Mouse (Mus musculus) ovary, postnatal 36 days (tissue): ENCODE measurements around the gene Hist1h3b.
A peak's percentile ranks its signal among the peaks of the same experiment; 100 is the strongest.

Experiments
- DNase-seq: peaks from one replicate; pipeline ENCODE4 v3.0.0; 2022; ENCODE audit warnings: low spot score, mixed read lengths

The Hist1h3b gene

GRCm38 (mm10) chr13:23738677-23739068 is 13.4 kb upstream of the Hist1h3b start, which contains the start of gene Hist1h1c:
Gene Hist1h1c, plus strand, starts transcription at chr13:23738808.
- DNase-seq: peak; percentile 90

- DNase-seq: peak; percentile 87
These were observed 12.8 kb upstream of the Hist1h3b start for GRCm38 (mm10) chr13:23739069-23739921.

DNA sequence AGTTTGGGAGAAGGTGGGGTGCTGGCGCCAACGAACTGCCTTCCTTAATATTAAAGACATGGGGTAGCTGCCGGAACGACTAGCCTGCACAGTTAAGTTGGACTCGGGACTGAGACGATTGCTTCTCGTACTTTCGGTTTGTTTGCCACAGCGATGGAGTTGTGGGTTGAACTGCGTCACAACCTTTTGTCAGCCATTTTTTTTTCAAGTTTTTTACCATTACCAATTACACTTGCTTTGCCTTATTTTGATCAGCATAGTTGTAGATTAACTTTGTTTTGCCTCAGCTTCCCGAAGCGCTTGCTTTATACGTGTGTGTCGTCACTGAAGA is 12.2 kb upstream of the Hist1h3b start:
- no peak for DNase-seq

DNA sequence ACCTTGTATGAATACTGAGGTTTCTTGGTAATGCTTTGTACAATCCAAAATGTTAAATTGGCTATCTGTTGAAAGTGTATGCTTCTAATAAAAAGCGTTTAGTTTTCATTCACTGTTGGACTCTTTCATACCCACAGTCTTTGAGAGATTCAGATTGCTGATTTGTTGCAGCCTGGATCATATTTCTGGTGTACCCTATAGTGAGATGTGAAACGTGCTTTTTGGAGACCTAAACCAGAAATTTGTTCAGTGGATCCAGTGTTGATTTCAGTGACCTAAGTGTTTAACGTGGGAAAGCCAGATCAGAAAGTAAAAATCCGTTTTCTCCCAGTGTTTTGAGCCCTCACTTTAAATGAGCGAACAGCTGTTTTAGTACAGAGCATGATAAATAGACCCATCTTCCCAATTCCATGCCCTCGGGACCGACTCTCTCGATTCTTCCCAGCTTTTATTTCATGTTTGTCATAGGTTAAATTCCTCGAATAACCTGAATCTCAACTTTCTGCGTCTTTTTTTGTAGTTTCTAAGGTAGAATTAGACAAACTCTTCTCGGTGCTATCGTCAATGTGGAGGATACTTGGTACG is 11.7 kb upstream of the Hist1h3b start:
- no peak for DNase-seq

GRCm38 (mm10) chr13:23740910-23741309 is 11.2 kb upstream of the Hist1h3b start:
- no peak for DNase-seq

GRCm38 (mm10) chr13:23742007-23742406 is 10.1 kb upstream of the Hist1h3b start:
- DNase-seq: no peak

- DNase-seq: no peak
These were observed 8.9 kb upstream of the Hist1h3b start for GRCm38 (mm10) chr13:23743215-23743614.

DNA sequence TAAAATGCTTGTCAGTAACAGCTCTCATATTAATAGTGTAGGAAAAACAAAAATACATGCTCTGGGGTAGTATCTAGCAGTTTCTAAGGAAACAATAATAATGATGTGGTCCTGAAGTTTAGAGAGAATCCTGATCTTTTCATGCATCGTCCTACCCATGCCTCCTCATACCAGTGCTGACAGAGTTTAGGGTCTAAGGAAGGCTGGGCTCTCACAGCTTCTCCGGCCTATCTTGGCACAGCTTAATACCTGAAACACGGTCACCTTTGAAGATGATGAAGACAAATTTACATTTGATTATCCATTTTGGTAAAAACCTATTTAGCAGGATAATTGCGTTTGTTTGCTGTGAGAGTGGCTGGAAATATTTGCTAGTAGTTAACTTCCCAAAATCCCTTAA is 8.1 kb upstream of the Hist1h3b start:
- no peak for DNase-seq

DNA sequence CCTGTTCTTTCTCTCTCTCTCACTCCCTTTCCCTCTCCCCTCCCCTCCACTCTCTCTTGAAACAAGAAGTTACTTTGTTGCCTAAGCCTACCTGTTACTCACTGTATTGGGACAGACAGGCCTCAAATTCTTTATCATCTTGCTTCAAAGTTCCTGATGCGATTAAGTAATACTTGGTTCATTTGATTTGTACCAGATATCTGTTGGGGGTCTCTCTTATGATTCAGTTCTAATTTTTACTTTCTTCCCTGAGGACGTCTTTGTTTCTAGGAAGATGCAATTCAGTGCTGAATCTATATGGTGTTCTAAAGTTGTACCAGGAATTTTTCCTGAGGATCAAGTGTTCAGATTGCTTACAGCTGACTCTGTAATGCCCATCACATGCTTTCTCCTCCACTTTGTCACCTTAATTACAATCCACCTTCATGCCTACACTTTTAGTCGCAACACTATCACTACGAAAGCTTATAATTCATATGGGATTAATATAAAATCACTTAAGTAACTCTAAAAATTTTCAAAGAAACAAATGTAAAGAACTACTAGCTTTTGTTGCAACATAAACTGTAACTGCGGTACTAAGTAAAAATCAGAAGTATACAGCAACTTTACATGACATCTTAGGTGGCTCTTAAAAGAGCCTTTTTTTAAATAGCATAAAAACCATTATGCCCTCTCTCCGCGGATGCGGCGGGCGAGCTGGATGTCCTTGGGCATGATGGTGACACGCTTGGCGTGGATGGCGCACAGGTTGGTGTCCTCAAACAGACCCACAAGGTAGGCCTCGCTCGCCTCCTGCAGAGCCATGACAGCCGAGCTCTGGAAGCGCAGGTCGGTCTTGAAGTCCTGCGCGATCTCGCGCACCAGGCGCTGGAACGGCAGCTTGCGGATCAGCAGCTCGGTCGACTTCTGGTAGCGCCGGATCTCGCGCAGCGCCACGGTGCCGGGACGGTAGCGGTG is 7.4 kb upstream of the Hist1h3b start:
- DNase-seq: no peak

GRCm38 (mm10) chr13:23745381-23746161 is 6.5 kb upstream of the Hist1h3b start, which contains the start of gene Hist1h3c:
Gene Hist1h3c, minus strand, starts transcription at chr13:23745602.
- DNase-seq: peak; percentile 67

- DNase-seq: peak; percentile 67
These were observed 5.6 kb upstream of the Hist1h3b start, which contains the start of gene Hist1h2bb for GRCm38 (mm10) chr13:23746201-23747080. Gene Hist1h2bb, plus strand, starts transcription at chr13:23746734.

DNA sequence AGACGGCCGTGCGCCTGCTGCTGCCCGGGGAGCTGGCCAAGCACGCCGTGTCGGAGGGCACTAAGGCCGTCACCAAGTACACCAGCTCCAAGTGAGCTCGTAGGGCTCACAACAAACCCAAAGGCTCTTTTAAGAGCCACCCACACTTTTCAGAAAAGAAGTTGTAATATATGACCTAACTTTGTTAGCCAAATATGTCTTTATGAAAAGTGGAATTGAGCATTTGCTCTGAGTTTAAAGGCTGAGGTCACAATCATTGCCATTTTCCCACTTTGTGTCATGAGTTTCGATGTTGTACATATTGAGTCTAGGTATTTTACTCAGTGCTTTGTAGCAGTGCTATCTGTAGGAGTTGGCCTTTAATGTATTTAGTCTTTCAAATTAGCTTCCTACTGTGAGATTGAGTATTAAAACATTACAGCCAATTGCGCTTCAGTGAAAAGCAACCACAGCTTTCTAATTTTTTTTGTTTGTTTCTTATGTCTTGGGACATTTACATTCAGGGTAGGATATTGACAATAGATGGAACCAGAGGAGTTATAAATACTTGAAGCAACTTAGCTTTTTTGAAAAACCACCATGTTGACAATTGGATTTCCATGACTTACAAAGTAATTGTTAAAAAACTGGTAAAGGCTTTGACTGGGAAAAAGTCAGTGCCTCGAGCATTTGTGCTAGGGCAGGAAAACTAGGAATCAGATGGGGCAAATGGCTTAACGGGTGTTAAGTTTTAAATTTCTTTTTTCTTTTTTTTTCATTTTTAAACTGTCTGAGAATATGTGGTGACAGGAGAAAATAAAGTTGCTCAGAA is 4.8 kb upstream of the Hist1h3b start:
- no peak for DNase-seq

DNA sequence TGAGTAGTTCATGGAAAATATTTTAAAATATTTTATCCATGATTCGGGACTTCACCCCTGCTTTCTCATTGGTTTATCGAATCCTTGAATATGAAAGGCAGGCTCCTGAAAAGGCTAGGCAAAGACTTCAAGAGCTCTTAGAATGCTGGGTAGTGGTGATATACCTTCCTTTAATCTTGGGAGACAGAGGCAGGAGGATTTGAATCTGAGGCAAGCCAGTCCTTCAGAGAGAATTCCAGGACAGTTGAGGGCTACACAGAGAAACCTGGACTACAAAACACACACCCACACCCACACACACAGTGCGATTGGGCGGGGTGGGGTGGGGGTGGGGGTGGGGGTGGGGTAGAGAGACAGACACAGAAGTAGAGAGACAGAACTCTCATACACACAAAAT is 4.2 kb upstream of the Hist1h3b start:
- DNase-seq: no peak

DNA sequence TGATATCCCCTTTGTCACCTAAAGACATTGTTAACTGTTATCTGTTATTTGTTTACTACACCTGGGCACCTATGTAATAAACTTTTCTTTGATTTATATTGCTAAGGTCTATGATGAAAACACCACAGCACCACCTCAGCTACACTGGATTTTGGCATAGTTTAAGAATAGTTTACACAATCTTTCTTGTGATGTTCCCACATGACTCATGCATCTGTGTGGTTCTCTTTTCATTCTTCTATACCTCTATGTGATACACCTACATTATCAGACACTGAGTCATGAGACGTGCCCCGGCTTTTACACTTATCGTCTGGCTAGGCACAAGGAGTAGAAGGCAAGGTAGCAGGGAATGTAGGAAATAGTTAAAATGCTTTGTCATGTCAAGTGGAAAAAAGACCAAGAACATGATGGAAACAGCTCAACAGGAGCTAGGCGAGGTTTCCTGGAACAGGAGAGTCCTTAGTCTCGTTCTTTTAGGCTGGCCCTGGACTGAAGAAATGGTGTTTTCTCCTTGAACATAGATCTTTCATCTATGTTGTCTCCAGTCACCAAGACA is 2.4 kb upstream of the Hist1h3b start:
- no peak for DNase-seq

GRCm38 (mm10) chr13:23750839-23751477 is 1.1 kb upstream of the Hist1h3b start, which contains the start of gene Hist1h2ab:
Gene Hist1h2ab, plus strand, starts transcription at chr13:23751126.
- peak; percentile 55 for DNase-seq

- DNase-seq: no peak
These were observed 550 bp upstream of the Hist1h3b start for GRCm38 (mm10) chr13:23751478-23751956.

GRCm38 (mm10) chr13:23752742-23753172 is 690 bp downstream of the Hist1h3b start:
- DNase-seq: no peak

GRCm38 (mm10) chr13:23753314-23754078 is 1.4 kb downstream of the Hist1h3b start:
- no peak for DNase-seq
